Mouse (Mus musculus): Measurements from ENCODE around the gene Zfp770. TPM values are rescaled to one million over a fixed set of nuclear protein-coding genes. Genes with fewer than 3 reads are reported as not detected.
A peak's percentile ranks its signal among the peaks of the same experiment; 100 is the strongest.

Gene Zfp770
- polyA plus RNA-seq, 1 experiment from 2014 or later, result 7.9 TPM

GRCm38 (mm10) chr2:114177802-114178733 is 23.2 kb downstream of the Zfp770 start:
- no peak for TF ChIP-seq CTCF (IDR thresholded peaks at IDR 0.05)
- in situ Hi-C loops (cut with MboI; ENCODE audit: low pct_unique_long_range_greater_than_20kb), result no loop called here
- ATAC-seq, result no peak
- CTCF ChIA-PET, result interaction anchor here (0.6 to 2.3 kb wide), 2 partner anchors 11 to 17 kb away, joined by 3 to 8 read pairs; no protein-coding TSS in a partner anchor
- H3K27me3 ChIP-seq, result no peaks in the 10 kb centered on the region
- no peak for DNase-seq (ENCODE audit: low read depth, low spot score)
- POLR2A ChIA-PET, result no interaction called here

GRCm38 (mm10) chr2:114174651-114175484 is 26.4 kb downstream of the Zfp770 start:
- ChIA-PET CTCF (interaction anchor here (0.6 to 1.0 kb wide), 3 partner anchors 20 to 25 kb away, joined by 3 read pairs; no protein-coding TSS in a partner anchor), POLR2A (no interaction called here)
- DNase-seq (ENCODE audit: low read depth, low spot score), result peak; percentile 38
- in situ Hi-C loops (cut with MboI; ENCODE audit: low pct_unique_long_range_greater_than_20kb), result no loop called here
- ATAC-seq, result peak; percentile 98
- peak; percentile 71 for TF ChIP-seq CTCF (IDR thresholded peaks at IDR 0.05)
- no peaks in the 10 kb centered on the region for H3K27me3 ChIP-seq

- no peaks in the 10 kb centered on the region for H3K27me3 ChIP-seq
- in situ Hi-C loops (cut with MboI; ENCODE audit: low pct_unique_long_range_greater_than_20kb), result no loop called here
- TF ChIP-seq CTCF (IDR thresholded peaks at IDR 0.05), result no peak
- ChIA-PET POLR2A (no interaction called here), CTCF (interaction anchor here (1.0 kb wide), 1 partner anchor 10 kb away, joined by 3 read pairs; no protein-coding TSS in a partner anchor)
- DNase-seq (ENCODE audit: low read depth, low spot score) (no peak), ATAC-seq (no peak)
Measured at GRCm38 (mm10) chr2:114173248-114173647, 28.0 kb downstream of the Zfp770 start.

- ChIA-PET CTCF (no interaction called here), POLR2A (no interaction called here)
- in situ Hi-C loops (cut with MboI; ENCODE audit: low pct_unique_long_range_greater_than_20kb), result no loop called here
- DNase-seq (ENCODE audit: low read depth, low spot score), result no peak
- H3K27me3 ChIP-seq, result no peaks in the 10 kb centered on the region
- no peak for ATAC-seq
- no peak for TF ChIP-seq CTCF (IDR thresholded peaks at IDR 0.05)
Measured at GRCm38 (mm10) chr2:114167837-114168236, 33.4 kb downstream of the Zfp770 start.

- POLR2A ChIA-PET, result interaction anchor here (0.6 kb wide), 1 partner anchor 44 kb away, joined by 3 read pairs; no protein-coding TSS in a partner anchor
- DNase-seq (ENCODE audit: low read depth, low spot score), result no peak
- no peaks in the 10 kb centered on the region for H3K27me3 ChIP-seq
- in situ Hi-C loops (cut with MboI; ENCODE audit: low pct_unique_long_range_greater_than_20kb), result no loop called here
- TF ChIP-seq CTCF (IDR thresholded peaks at IDR 0.05), result no peak
- CTCF ChIA-PET, result interaction anchor here (1.5 kb wide), 1 partner anchor 17 kb away, joined by 3 read pairs; no protein-coding TSS in a partner anchor
- ATAC-seq, result no peak
Measured at GRCm38 (mm10) chr2:114161978-114162377, 39.3 kb downstream of the Zfp770 start.

DNA sequence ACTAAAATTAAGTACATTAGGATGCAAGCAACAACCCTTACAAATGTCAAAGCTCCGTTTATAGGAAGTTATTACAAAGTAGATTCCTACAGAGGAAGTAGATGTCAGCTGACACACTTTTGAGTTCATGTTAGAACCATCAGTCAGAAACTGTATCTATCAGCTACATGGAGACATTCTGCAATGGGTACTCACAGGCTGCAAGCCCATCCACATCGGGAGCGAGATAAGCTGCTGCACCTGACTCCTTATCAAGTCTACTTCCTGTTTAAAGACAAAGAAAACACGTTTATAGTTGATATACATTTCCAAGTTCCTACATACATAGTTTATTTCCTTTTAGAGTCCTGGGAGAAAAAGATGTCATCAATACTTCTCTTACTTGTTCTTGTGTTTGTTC is 43.9 kb downstream of the Zfp770 start:
- ATAC-seq, result no peak
- no peak for TF ChIP-seq CTCF (IDR thresholded peaks at IDR 0.05)
- H3K27me3 ChIP-seq, result no peaks in the 10 kb centered on the region
- ChIA-PET CTCF (no interaction called here), POLR2A (no interaction called here)
- no peak for DNase-seq (ENCODE audit: low read depth, low spot score)
- in situ Hi-C loops (cut with MboI; ENCODE audit: low pct_unique_long_range_greater_than_20kb), result no loop called here

DNA sequence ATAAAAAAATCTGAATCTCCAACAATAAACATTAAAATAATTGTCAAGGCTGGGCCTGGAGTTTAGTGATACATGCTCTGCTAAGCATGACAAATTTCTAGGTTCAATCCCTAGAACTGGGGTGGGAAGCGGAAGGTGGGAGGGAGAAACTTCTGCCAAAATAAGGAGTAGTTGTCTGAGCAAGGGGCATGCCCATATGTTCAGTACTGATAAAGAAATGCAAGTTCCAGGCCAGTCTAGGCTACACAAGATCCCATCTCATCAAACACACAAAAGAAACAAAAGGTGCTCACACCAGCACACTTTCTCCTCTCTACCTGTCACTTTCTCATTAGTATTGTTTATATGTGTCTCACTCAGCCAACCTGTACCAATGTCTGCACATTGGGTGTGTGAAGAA is 44.6 kb downstream of the Zfp770 start:
- TF ChIP-seq CTCF (IDR thresholded peaks at IDR 0.05), result no peak
- in situ Hi-C loops (cut with MboI; ENCODE audit: low pct_unique_long_range_greater_than_20kb), result no loop called here
- no peak for DNase-seq (ENCODE audit: low read depth, low spot score)
- ChIA-PET CTCF (interaction anchor here (0.9 to 1.7 kb wide), 2 partner anchors 14 to 43 kb away, joined by 3 to 6 read pairs; no protein-coding TSS in a partner anchor), POLR2A (no interaction called here)
- H3K27me3 ChIP-seq, result no peaks in the 10 kb centered on the region
- no peak for ATAC-seq

GRCm38 (mm10) chr2:114153247-114153646 is 48.0 kb downstream of the Zfp770 start:
- ChIA-PET CTCF (interaction anchor here (1.5 kb wide), 1 partner anchor 21 kb away, joined by 4 read pairs; no protein-coding TSS in a partner anchor), POLR2A (no interaction called here)
- no peaks in the 10 kb centered on the region for H3K27me3 ChIP-seq

DNA sequence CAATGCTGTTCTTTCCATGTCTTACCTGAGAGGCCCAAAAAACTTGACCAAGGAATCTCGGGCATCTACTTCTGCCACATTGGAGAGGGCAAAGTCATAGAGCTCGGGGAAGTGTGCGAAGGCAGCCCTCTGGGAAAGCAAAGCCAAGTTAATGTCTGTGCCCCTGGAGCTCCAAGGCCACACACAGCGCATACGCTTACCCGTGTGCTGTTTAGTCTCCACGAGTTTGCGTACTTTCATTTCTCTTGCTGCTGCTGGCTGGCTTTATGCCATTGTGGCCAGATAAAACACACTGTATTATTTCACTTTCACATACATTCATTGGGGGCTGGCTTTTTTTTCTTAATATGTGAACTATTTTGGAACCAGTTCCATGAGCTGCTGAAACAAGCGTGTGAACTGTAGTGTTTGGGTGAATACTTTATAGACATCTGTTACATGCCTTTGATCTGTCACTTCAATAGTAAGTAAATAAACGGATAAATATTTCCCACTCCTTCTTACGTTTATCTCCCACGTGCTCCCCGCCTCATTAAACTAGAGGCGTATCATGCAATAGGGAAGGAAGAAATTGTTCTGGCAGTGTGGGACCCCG is 54.3 kb downstream of the Zfp770 start:
- no peak for DNase-seq (ENCODE audit: low read depth, low spot score)
- H3K27me3 ChIP-seq, result no peaks in the 10 kb centered on the region
- CTCF ChIA-PET, result interaction anchor here (0.9 to 3.5 kb wide), 4 partner anchors 10 to 286 kb away, joined by 3 to 17 read pairs (median 8); no protein-coding TSS in a partner anchor
- POLR2A ChIA-PET, result interaction anchor here (1.2 kb wide), 1 partner anchor 281 kb away, joined by 3 read pairs; no protein-coding TSS in a partner anchor
- no peak for ATAC-seq
- no peak for TF ChIP-seq CTCF (IDR thresholded peaks at IDR 0.05)
- in situ Hi-C loops (cut with MboI; ENCODE audit: low pct_unique_long_range_greater_than_20kb), result loop anchor here (10.0 kb wide), 1 partner anchor 182 kb away; no protein-coding TSS in a partner anchor

More at GRCm38 (mm10) chr2:114153247-114153646, 48.0 kb downstream of the Zfp770 start:
- no peak for ATAC-seq
- in situ Hi-C loops (cut with MboI; ENCODE audit: low pct_unique_long_range_greater_than_20kb), result loop anchor here (5.0 kb wide), 1 partner anchor 286 kb away; no protein-coding TSS in a partner anchor
- TF ChIP-seq CTCF (IDR thresholded peaks at IDR 0.05), result no peak
- no peak for DNase-seq (ENCODE audit: low read depth, low spot score)

Data from Patski (cell line).